Mouse (Mus musculus) midbrain, embryonic 14.5 days (tissue): ENCODE measurements at regions not wholly inside any gene's neighbourhood (a gene's known extent, or its start where the extent isn't known, plus 50 kb on each side); places are given as distances from the start of the nearest gene placed in this dataset.
A peak's percentile ranks its signal among the peaks of the same experiment; 100 is the strongest.

Experiments
- ATAC-seq: fragments of 200-750 bp; cut with Nextera tagmentation; 2 replicates; pipeline ENCODE4 v1.8.0; 2017; ENCODE audit warnings: moderate number of reproducible peaks, moderate library complexity; ENCODE audit not compliant: low FRiP score, low TSS enrichment
- DNase-seq: peaks from one replicate; pipeline ENCODE4 v3.0.0-alpha.2; 2015
- H3K27ac ChIP-seq: fragments of 300-500 bp; sonication (generic); replicated peaks from 2 replicates; pipeline ENCODE4 v1.5.1; 2014; ENCODE audit warnings: mild to moderate bottlenecking, low read depth, low read length, moderate library complexity
- H3K27me3 ChIP-seq: fragments of 300-500 bp; sonication (generic); 2 replicates; pipeline ENCODE4 v1.6.1; 2014; ENCODE audit warnings: low read length, control low read depth, mixed read lengths; ENCODE audit not compliant: control insufficient read depth, insufficient read depth
- H3K36me3 ChIP-seq: fragments of 300-500 bp; sonication (generic); 2 replicates; pipeline ENCODE4 v1.6.1; 2014; ENCODE audit warnings: low read length, control low read depth; ENCODE audit not compliant: control insufficient read depth, insufficient read depth
- H3K4me1 ChIP-seq: fragments of 300-500 bp; sonication (generic); 2 replicates; pipeline ENCODE4 v1.6.1; 2014; ENCODE audit warnings: mild to moderate bottlenecking, antibody characterized with exemption, low read length, control low read depth; ENCODE audit not compliant: control insufficient read depth, insufficient read depth
- H3K4me2 ChIP-seq: fragments of 300-500 bp; sonication (generic); 2 replicates; pipeline ENCODE4 v1.6.1; 2014; ENCODE audit warnings: mild to moderate bottlenecking, low read length, moderate library complexity
- H3K4me3 ChIP-seq: fragments of 300-500 bp; sonication (generic); replicated peaks from 2 replicates; pipeline ENCODE4 v1.5.1; 2014; ENCODE audit warnings: low read depth, low read length
- H3K9ac ChIP-seq: fragments of 300-500 bp; sonication (generic); replicated peaks from 2 replicates; pipeline ENCODE4 v1.6.1; 2014; ENCODE audit warnings: mild to moderate bottlenecking, low read length, moderate library complexity
- H3K9me3 ChIP-seq: fragments of 300-500 bp; sonication (generic); 2 replicates; pipeline ENCODE4 v1.6.1; 2016; ENCODE audit warnings: low read length, control low read depth, mixed read lengths; ENCODE audit not compliant: control insufficient read depth
- WGBS: fragments of 180-500 bp; shearing (Covaris S2); extraction: QIAGEN DNeasy Blood & Tissue Kit; methylation state at CpG from one replicate; pipeline ENCODE4 v1.1.7; 2014; 5-methylcytosine and 5-hydroxymethylcytosine counted together

GRCm38 (mm10) chr3:122676077-122676476 lies 52.7 kb upstream of the Pde5a start:
- no peak overlapping the region for H3K4me3 ChIP-seq
- no peak overlapping the region for H3K27ac ChIP-seq
- H3K4me2 ChIP-seq: no peak overlapping the region
- no peaks in the 10 kb centered on the region for H3K27me3 ChIP-seq
- H3K9me3 ChIP-seq: no peaks in the 10 kb centered on the region
- H3K4me1 ChIP-seq: no peaks in the 10 kb centered on the region
- WGBS: 47% methylated on average over 5 of the region's 5 CpGs
- no peak overlapping the region for H3K9ac ChIP-seq
- peak; percentile 11 for DNase-seq
- no peak for ATAC-seq
- no peaks in the 10 kb centered on the region for H3K36me3 ChIP-seq

DNA sequence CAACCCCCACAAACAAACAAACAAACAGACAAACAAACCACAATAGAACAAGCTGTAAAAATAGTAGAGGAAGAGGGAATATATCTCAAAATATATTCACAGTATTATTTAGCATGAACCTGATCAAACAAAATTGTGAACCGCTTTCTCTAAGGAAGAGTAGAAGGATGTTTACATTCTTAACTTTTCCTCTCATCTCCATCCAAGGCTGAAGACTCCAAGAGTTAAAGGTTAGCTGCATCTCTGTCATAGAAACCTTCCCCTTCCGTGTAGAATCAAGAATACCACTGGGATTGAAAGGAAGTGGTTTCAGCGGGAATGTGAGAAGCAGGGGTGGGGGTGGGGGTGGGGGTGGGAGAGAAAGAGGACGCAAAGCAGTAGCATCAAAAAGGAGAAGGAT lies 51.9 kb upstream of the Pde5a start:
- H3K27me3 ChIP-seq: no peaks in the 10 kb centered on the region
- no peak overlapping the region for H3K4me3 ChIP-seq
- no peak overlapping the region for H3K27ac ChIP-seq
- ATAC-seq (no peak), DNase-seq (no peak)
- no peak overlapping the region for H3K9ac ChIP-seq
- H3K4me2 ChIP-seq: no peak overlapping the region
- H3K36me3 ChIP-seq: no peaks in the 10 kb centered on the region
- no peaks in the 10 kb centered on the region for H3K4me1 ChIP-seq
- H3K9me3 ChIP-seq: no peaks in the 10 kb centered on the region
- 87% methylated on average over 4 of the region's 4 CpGs for WGBS
